Mouse (Mus musculus): ENCODE measurements around the gene Gpc6.

DNA sequence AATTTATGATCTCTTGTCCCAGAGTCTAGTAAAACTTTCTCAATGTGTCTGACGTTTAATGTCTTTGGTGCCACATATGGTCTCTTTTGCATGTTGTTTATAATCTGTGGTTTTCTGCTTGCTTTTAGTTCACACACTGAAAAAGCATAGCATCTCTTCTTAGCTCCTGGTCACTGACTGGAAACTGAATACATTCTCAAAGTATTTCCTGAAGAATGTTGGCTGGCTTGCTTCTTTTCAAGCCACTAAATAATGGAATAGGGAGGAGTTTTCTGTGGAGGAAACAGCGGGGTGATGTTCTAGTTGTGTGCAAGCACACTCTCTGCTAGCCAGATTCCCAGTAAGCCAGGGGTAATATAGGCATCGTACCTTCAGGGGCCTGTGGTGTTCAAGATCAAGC lies 502.7 kb downstream of the Gpc6 start:
- TF ChIP-seq MAFK (IDR thresholded peaks at IDR 0.05; ENCODE audit: insufficient replicate concordance, low read length) (no peak), NRF1 (IDR thresholded peaks at IDR 0.05; ENCODE audit: low read depth, low read length) (no peak), POLR2A (IDR thresholded peaks at IDR 0.05; ENCODE audit: low read depth, low read length) (no peak), USF1 (IDR thresholded peaks at IDR 0.05; ENCODE audit: low read depth, low read length) (no peak), MAX (IDR thresholded peaks at IDR 0.05; ENCODE audit: low read length) (no peak), ZNF384 (IDR thresholded peaks at IDR 0.05; ENCODE audit: low read depth, low read length) (no peak), E2F4 (IDR thresholded peaks at IDR 0.05; ENCODE audit: insufficient replicate concordance, low read depth, low read length) (no peak), ELF1 (IDR thresholded peaks at IDR 0.05; ENCODE audit: low read depth, low read length) (no peak), CTCF (conservative IDR thresholded peaks at IDR 0.05 in 1 of 2, IDR thresholded peaks at IDR 0.05 in 1 of 2; ENCODE audit: low read depth in 2 of 2, low read length in 2 of 2) (no peak), JUND (conservative IDR thresholded peaks at IDR 0.05; ENCODE audit: low read depth, low read length) (no peak)

Data from CH12.LX (cell line).